Mouse (Mus musculus): ENCODE measurements around the gene Nat8f5. TPM values are rescaled to one million over a fixed set of nuclear protein-coding genes. Genes with fewer than 3 reads are reported as not detected.

Nat8f5 gene
- total and polyA plus RNA-seq, 2 experiments from 2014 or later = not detected

DNA sequence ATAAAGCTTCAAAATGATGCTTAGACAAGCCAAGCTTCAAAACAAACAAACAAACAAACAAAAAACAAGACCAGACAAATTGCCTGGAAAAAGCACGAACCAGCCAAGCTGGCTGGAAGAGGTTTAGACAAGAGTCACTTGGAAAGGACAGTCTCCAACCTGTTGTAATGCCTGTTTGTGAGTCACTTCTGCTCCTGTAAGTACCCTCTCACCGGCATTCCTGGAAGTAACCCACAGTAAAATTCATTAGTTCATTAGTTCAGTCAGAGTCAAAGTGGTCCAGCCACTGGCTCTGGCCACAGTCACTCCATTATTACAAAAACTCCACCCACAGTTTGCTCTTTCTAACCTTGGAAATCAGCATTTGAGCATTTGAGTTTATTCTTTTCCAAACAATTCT is 43.1 kb upstream of the Nat8f5 start:
- WGBS = 84% methylated on average over 2 of the region's 2 CpGs
- H3K27ac ChIP-seq (ENCODE audit: low read depth) = no peak overlapping the region
- no peak overlapping the region for H3K4me3 ChIP-seq (ENCODE audit: low read depth, low read length)
- DNase-seq (ENCODE audit: low spot score) (no peak), ATAC-seq (ENCODE audit: insufficient read depth, low read depth) (no peak)
- no peaks in the 10 kb centered on the region for H3K9me3 ChIP-seq (replicated peaks; ENCODE audit: control insufficient read depth, low read length)
- no peaks in the 10 kb centered on the region for H3K4me1 ChIP-seq (ENCODE audit: control insufficient read depth, insufficient read depth)
- H3K27me3 ChIP-seq (ENCODE audit: control insufficient read depth, insufficient read depth, low read length) = no peaks in the 10 kb centered on the region
- H3K36me3 ChIP-seq (replicated peaks; ENCODE audit: control insufficient read depth, insufficient read depth, low read length) = no peaks in the 10 kb centered on the region
- no peak overlapping the region for H3K4me2 ChIP-seq (ENCODE audit: low read depth, low read length)
- H3K9ac ChIP-seq (replicated peaks; ENCODE audit: low read depth, low read length) = no peak overlapping the region
- TF ChIP-seq CTCF (IDR thresholded peaks at IDR 0.05; ENCODE audit: low read depth) (no peak), EP300 (IDR thresholded peaks at IDR 0.05; ENCODE audit: low read depth) (no peak)

DNA sequence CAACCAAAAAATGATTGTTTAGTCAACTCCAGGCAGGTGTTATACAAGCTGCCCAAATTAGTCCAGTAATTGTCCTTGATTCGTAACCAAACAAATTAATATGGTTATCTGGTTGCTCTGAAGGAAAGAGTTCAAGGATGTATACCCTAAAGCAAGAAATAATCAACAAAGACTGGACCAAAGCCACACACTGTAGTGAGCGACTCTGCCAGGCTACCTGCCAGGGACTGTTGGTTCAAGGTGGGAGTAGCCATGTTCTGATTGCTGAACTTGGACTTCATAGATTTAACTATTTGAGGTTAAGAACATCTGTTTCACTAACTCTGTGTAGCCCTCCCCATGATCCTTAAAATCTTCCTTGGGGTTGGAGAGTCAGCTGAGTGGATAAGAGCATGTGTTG is 42.4 kb upstream of the Nat8f5 start:
- ATAC-seq (ENCODE audit: insufficient read depth, low read depth) = no peak
- H3K4me2 ChIP-seq (ENCODE audit: low read depth, low read length) = no peak overlapping the region
- DNase-seq (ENCODE audit: low spot score) = no peak
- no peaks in the 10 kb centered on the region for H3K36me3 ChIP-seq (replicated peaks; ENCODE audit: control insufficient read depth, insufficient read depth, low read length)
- no peaks in the 10 kb centered on the region for H3K9me3 ChIP-seq (replicated peaks; ENCODE audit: control insufficient read depth, low read length)
- H3K4me1 ChIP-seq (ENCODE audit: control insufficient read depth, insufficient read depth) = no peaks in the 10 kb centered on the region
- no peaks in the 10 kb centered on the region for H3K27me3 ChIP-seq (ENCODE audit: control insufficient read depth, insufficient read depth, low read length)
- no peak overlapping the region for H3K4me3 ChIP-seq (ENCODE audit: low read depth, low read length)
- no peak for TF ChIP-seq EP300 (IDR thresholded peaks at IDR 0.05; ENCODE audit: low read depth)
- TF ChIP-seq CTCF (IDR thresholded peaks at IDR 0.05; ENCODE audit: low read depth) = no peak
- H3K27ac ChIP-seq (ENCODE audit: low read depth) = no peak overlapping the region
- no peak overlapping the region for H3K9ac ChIP-seq (replicated peaks; ENCODE audit: low read depth, low read length)
- 82% methylated on average over 2 of the region's 2 CpGs for WGBS

DNA sequence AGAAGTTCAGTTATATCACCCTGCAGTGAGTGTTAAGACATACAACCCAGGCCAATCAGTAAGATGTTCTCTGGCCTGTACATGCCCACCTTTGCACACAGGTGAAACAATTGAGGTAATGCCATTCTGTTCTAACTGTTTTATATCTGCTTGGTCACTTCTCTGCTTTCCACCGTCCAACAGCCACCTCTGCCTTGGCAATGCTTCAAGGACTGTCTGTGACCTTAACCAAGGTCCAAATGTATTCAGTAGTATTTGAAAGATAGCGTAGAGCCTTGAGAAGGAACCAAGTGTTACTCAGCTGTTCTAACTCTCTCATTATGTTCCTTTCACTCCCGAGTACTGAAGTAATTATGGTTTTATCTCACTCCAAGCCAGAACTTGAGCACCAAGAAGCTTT is 41.8 kb upstream of the Nat8f5 start:
- no peak for TF ChIP-seq EP300 (IDR thresholded peaks at IDR 0.05; ENCODE audit: low read depth)
- no peak for TF ChIP-seq CTCF (IDR thresholded peaks at IDR 0.05; ENCODE audit: low read depth)
- 54% methylated on average over 3 of the region's 3 CpGs for WGBS

DNA sequence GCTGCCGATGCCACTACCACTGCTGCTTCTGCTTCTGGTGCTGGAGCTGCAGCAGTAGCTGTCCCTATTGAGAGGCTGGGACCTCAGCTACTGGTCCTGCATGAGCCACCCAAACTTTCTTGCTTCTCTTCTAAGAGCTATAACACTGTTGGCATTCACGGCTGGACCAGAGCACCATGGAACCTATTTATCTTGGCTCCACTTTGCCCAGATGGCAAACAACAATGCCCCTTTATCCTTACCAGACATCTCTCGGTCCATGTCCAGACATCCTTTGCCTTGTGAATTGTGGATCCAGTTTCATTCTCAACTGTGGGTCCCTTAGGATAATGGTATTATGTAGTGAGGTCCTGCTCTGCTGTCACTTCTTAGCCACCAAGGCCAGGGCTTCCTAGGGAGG is 40.5 kb upstream of the Nat8f5 start:
- TF ChIP-seq EP300 (IDR thresholded peaks at IDR 0.05; ENCODE audit: low read depth) (no peak), CTCF (IDR thresholded peaks at IDR 0.05; ENCODE audit: low read depth) (no peak)
- Histone ChIP-seq H3K4me1 (ENCODE audit: control insufficient read depth, insufficient read depth) (no peaks in the 10 kb centered on the region), H3K4me3 (ENCODE audit: low read depth, low read length) (no peak overlapping the region), H3K9me3 (replicated peaks; ENCODE audit: control insufficient read depth, low read length) (no peaks in the 10 kb centered on the region), H3K4me2 (ENCODE audit: low read depth, low read length) (no peak overlapping the region), H3K9ac (replicated peaks; ENCODE audit: low read depth, low read length) (no peak overlapping the region), H3K27ac (ENCODE audit: low read depth) (no peak overlapping the region), H3K27me3 (ENCODE audit: control insufficient read depth, insufficient read depth, low read length) (no peaks in the 10 kb centered on the region), H3K36me3 (replicated peaks; ENCODE audit: control insufficient read depth, insufficient read depth, low read length) (no peaks in the 10 kb centered on the region)
- ATAC-seq (ENCODE audit: insufficient read depth, low read depth) (no peak), DNase-seq (ENCODE audit: low spot score) (no peak)
- 76% methylated on average over 3 of the region's 3 CpGs for WGBS

More for the DNA sequence above, 41.8 kb upstream of the Nat8f5 start:
- no peaks in the 10 kb centered on the region for H3K27me3 ChIP-seq (ENCODE audit: control insufficient read depth, insufficient read depth, low read length)
- H3K4me2 ChIP-seq (ENCODE audit: low read depth, low read length) = no peak overlapping the region
- H3K36me3 ChIP-seq (replicated peaks; ENCODE audit: control insufficient read depth, insufficient read depth, low read length) = no peaks in the 10 kb centered on the region
- no peak overlapping the region for H3K27ac ChIP-seq (ENCODE audit: low read depth)
- ATAC-seq (ENCODE audit: insufficient read depth, low read depth) (no peak), DNase-seq (ENCODE audit: low spot score) (no peak)
- no peaks in the 10 kb centered on the region for H3K9me3 ChIP-seq (replicated peaks; ENCODE audit: control insufficient read depth, low read length)
- no peak overlapping the region for H3K9ac ChIP-seq (replicated peaks; ENCODE audit: low read depth, low read length)
- H3K4me3 ChIP-seq (ENCODE audit: low read depth, low read length) = no peak overlapping the region
- no peaks in the 10 kb centered on the region for H3K4me1 ChIP-seq (ENCODE audit: control insufficient read depth, insufficient read depth)

DNA sequence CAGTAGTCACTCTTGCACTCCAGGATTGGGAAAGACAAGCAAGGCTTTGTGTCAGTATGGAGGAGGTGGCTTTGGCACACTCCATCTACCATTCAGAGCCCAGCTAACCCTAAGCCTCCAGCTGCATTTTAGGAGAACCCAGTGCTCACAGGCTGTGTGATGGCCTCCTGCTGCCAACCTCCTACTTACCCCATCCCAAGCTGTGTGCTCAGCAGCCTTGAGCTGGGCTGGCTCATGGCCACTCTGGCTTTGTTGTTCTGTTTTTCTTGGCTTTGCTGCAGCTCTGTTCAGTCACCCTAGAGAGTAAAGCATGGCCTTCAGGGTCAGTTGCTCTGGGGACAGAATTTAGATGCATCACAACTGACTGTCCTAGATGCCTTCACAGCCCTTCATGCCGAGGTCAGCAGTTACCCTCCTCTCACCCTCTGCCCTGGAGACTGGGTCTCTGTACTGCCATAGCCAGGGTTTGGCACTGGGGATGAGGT is 35.5 kb upstream of the Nat8f5 start:
- WGBS = 47% methylated on average over 1 of the region's 1 CpGs
- peak; percentile 21 for DNase-seq (ENCODE audit: low spot score)
- no peak for TF ChIP-seq EP300 (IDR thresholded peaks at IDR 0.05; ENCODE audit: low read depth)
- TF ChIP-seq CTCF (IDR thresholded peaks at IDR 0.05; ENCODE audit: low read depth) = no peak

DNA sequence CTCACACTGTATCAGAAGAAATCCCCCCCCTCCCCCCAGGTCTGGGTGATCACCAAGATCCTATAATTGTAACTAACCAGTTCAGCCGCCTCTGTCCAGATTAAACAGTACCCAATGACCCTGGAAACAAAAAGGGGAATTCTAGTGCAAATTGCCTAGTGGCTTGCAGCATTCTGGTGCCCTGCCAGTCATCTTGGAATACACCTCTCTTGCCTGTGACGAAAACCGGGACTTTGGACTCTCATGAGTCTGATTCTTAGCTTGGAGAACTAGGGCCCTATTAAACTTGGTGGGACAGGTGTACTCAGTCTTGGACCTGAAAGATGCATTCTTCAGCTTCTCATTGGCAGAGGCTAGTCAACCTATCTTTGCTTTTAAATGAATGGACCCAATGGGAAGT is 32.7 kb upstream of the Nat8f5 start:
- no peak overlapping the region for H3K27ac ChIP-seq (ENCODE audit: low read depth)
- no peak overlapping the region for H3K4me2 ChIP-seq (ENCODE audit: low read depth, low read length)
- DNase-seq (ENCODE audit: low spot score) (no peak), ATAC-seq (ENCODE audit: insufficient read depth, low read depth) (no peak)
- no peaks in the 10 kb centered on the region for H3K4me1 ChIP-seq (ENCODE audit: control insufficient read depth, insufficient read depth)
- no peaks in the 10 kb centered on the region for H3K27me3 ChIP-seq (ENCODE audit: control insufficient read depth, insufficient read depth, low read length)
- H3K9me3 ChIP-seq (replicated peaks; ENCODE audit: control insufficient read depth, low read length) = no peaks in the 10 kb centered on the region
- no peak overlapping the region for H3K4me3 ChIP-seq (ENCODE audit: low read depth, low read length)
- no peak for TF ChIP-seq CTCF (IDR thresholded peaks at IDR 0.05; ENCODE audit: low read depth)
- H3K36me3 ChIP-seq (replicated peaks; ENCODE audit: control insufficient read depth, insufficient read depth, low read length) = no peaks in the 10 kb centered on the region
- H3K9ac ChIP-seq (replicated peaks; ENCODE audit: low read depth, low read length) = no peak overlapping the region
- 70% methylated on average over 3 of the region's 3 CpGs for whole genome bisulfite sequencing

More for the DNA sequence above, 35.5 kb upstream of the Nat8f5 start:
- ATAC-seq (ENCODE audit: insufficient read depth, low read depth) = peak; percentile 49; the same call in 1 of the 2 replicates
- no peak overlapping the region for H3K4me2 ChIP-seq (ENCODE audit: low read depth, low read length)
- H3K27ac ChIP-seq (ENCODE audit: low read depth) = no peak overlapping the region
- H3K4me1 ChIP-seq (ENCODE audit: control insufficient read depth, insufficient read depth) = no peaks in the 10 kb centered on the region
- no peaks in the 10 kb centered on the region for H3K9me3 ChIP-seq (replicated peaks; ENCODE audit: control insufficient read depth, low read length)
- H3K27me3 ChIP-seq (ENCODE audit: control insufficient read depth, insufficient read depth, low read length) = no peaks in the 10 kb centered on the region
- no peaks in the 10 kb centered on the region for H3K36me3 ChIP-seq (replicated peaks; ENCODE audit: control insufficient read depth, insufficient read depth, low read length)
- H3K4me3 ChIP-seq (ENCODE audit: low read depth, low read length) = no peak overlapping the region
- no peak overlapping the region for H3K9ac ChIP-seq (replicated peaks; ENCODE audit: low read depth, low read length)
